Mouse (Mus musculus): ENCODE results near the gene Stra6.

- no peak for TF ChIP-seq CTCF (IDR thresholded peaks at IDR 0.05; ENCODE audit: extremely low read depth, insufficient read depth, insufficient read length, insufficient replicate concordance)
- no peak for TF ChIP-seq POLR2A (IDR thresholded peaks at IDR 0.05; ENCODE audit: low read depth, low read length)
Measured at GRCm38 (mm10) chr9:58051937-58052336, 11.7 kb upstream of the Stra6 start.

All from spleen, adult 2 months (tissue).